Mouse (Mus musculus): ENCODE measurements around the gene Polr2a. TPM values are rescaled to one million over a fixed set of nuclear protein-coding genes. Genes with fewer than 3 reads are reported as not detected.
"Not testable (repeated sequence)": the region's sequence is repeated elsewhere in the genome, so short reads cannot be mapped to it uniquely, and the experiment has no call there.

Gene Polr2a
- total RNA-seq, 1 experiment from 2014 or later: 11.3 TPM

- ATAC-seq (replicated peaks in 1 of 2; ENCODE audit: insufficient read depth in 1 of 2, low FRiP score in 2 of 2, low TSS enrichment in 1 of 2, low read depth in 1 of 2, poor library complexity in 2 of 2, severe bottlenecking in 2 of 2): no peak
Measured at GRCm38 (mm10) chr11:69715929-69716328, 42.5 kb downstream of the Polr2a start.

GRCm38 (mm10) chr11:69715482-69715881 lies 43.0 kb downstream of the Polr2a start:
- no peak for ATAC-seq (replicated peaks in 1 of 2; ENCODE audit: insufficient read depth in 1 of 2, low FRiP score in 2 of 2, low TSS enrichment in 1 of 2, low read depth in 1 of 2, poor library complexity in 2 of 2, severe bottlenecking in 2 of 2)

DNA sequence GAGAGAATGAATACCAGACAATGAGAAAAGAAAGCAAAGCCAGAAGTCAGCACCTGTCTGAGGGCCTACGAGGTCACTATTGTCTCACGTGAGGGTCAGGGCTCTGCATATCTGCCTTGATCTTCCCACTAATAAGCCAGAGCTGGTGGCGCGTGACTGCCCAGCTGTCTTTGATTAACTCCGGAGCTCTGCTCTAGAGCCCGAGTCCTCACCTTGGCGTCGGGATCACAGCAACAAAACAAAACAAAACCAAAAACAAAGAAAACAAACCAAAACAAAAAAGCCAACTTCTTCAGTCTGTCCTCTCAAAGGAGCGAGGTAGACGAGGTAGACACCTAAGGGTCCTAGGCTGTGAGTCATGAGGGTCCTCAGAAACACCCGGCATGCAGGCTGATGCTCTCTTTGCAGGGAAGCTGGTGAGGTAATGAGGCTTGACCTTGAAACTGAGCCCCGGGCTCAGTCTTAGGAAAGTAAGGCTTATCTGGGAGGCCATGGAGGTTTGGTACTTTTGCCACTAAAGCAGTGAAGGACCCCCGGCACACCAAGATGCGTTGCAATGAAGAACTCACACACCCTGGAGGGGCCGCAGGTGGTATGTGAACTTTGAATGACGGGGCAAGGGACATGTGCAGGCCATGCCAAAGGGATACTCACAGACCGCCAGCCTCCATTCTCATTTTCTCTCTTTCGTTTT lies 43.7 kb downstream of the Polr2a start:
- no peak for ATAC-seq (replicated peaks in 1 of 2; ENCODE audit: insufficient read depth in 1 of 2, low FRiP score in 2 of 2, low TSS enrichment in 1 of 2, low read depth in 1 of 2, poor library complexity in 2 of 2, severe bottlenecking in 2 of 2)

DNA sequence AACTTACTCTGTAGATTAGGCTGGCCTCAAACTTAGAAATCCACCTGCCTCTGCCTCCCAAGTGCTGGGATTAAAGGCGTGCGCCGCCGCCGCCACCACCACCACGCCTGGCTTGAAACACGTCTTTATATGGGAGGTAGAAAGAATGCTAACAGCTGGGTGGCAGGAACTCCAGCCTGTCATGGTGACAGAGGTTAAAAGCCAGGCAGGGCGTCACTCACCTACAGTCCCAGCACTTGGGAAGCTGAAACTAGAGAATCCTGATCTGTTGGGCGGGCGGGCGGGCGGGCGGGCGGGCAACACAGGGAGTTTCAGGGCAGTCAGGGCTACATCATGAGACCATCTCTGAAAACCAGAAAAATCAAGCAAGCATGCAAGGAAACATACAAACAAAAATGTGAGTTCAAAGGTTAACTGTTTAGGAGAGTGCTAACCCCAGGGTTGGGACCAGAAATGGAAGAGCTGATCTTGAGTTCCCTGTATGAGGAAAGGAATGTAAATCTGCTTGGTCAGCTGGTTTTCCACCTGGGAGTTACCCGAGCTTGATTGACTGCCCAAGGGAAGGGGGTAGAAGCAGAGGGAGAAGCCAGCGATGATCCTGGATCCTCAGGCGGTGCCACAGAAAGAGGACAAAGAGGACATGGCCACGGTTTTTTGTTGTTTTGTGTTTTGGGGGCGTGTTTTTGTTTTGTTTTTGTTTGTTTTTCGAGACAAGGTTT lies 45.3 kb downstream of the Polr2a start:
- ATAC-seq (replicated peaks in 1 of 2; ENCODE audit: insufficient read depth in 1 of 2, low FRiP score in 2 of 2, low TSS enrichment in 1 of 2, low read depth in 1 of 2, poor library complexity in 2 of 2, severe bottlenecking in 2 of 2): no peak

GRCm38 (mm10) chr11:69711082-69711481 lies 47.4 kb downstream of the Polr2a start:
- ATAC-seq (replicated peaks in 1 of 2; ENCODE audit: insufficient read depth in 1 of 2, low FRiP score in 2 of 2, low TSS enrichment in 1 of 2, low read depth in 1 of 2, poor library complexity in 2 of 2, severe bottlenecking in 2 of 2): no peak

DNA sequence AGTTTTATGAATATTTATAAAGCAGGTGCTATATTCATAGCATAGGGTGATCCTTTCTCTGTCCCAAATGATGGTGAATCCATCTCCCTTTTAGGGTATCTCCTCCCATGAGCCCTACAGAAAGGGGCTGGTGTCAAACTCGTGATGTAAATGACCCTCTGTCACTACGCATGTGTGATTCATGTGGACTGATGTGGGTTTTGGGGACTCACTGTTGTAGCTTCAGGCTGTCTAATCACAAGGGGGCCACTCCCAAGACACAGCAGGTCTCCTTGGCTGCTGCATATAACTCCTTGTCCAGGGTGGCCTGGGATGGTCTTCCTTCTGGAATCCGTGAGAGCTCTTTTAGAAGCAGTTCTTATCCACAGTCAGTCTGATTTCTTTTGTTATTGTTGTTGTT lies 48.0 kb downstream of the Polr2a start:
- no peak for ATAC-seq (replicated peaks in 1 of 2; ENCODE audit: insufficient read depth in 1 of 2, low FRiP score in 2 of 2, low TSS enrichment in 1 of 2, low read depth in 1 of 2, poor library complexity in 2 of 2, severe bottlenecking in 2 of 2)

- no peak for ATAC-seq (replicated peaks in 1 of 2; ENCODE audit: insufficient read depth in 1 of 2, low FRiP score in 2 of 2, low TSS enrichment in 1 of 2, low read depth in 1 of 2, poor library complexity in 2 of 2, severe bottlenecking in 2 of 2)
Measured at GRCm38 (mm10) chr11:69709554-69710446, 48.6 kb downstream of the Polr2a start.

DNA sequence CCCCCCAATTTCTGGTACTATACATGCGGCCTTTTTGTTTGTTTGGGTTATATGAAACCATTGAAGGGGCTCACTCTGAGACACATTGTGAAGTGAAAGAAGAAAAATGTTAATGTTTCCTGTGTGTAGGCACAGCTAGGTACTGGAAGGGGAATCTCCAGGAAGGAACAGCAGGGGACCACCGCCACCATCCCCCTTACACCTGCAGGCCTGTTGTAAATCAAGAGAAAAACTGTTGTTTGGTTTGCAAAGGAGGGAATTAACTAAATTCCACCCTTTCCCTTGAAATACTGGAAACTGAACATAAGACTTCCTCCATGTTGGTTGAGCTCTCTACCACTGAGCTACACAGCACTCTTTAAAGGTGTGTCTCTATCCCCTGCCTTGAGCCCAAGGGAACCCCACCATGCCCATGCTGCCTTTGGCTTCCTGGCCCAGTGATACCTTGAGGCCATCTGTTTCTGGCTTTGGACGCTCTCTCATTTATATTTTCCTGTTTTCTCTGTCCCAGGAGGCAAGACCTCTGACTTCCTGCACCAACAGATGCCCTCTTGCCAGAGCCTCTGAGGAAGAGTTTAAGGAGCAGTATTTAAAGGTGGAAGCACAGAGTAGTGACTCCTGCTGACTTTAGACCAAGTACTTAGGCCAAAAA lies 49.7 kb downstream of the Polr2a start:
- no peak for ATAC-seq (replicated peaks in 1 of 2; ENCODE audit: insufficient read depth in 1 of 2, low FRiP score in 2 of 2, low TSS enrichment in 1 of 2, low read depth in 1 of 2, poor library complexity in 2 of 2, severe bottlenecking in 2 of 2)

DNA sequence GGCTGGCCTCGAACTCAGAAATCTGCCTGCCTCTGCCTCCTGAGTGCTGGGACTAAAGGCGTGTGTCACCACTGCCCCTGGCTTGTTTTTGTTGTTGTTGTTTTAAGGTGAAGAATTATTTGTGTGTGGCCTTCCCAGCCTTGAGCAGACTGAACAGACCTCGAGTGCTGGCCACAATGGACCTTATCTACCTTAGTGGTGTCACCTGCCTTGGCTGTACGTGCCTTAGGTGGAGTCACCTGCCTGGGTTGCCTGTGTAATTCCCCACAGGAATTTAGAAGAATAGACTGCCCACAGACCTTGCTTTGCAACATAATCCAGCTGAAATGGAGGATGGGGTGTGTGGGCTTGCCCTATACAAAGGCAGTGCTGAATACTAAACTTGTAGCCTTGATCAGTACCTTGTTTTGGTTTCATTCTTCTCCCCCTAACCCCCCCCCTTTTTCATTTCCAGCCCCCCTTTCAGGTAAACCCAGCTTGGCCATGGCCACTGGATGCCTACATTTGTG lies 50.5 kb downstream of the Polr2a start:
- ATAC-seq (replicated peaks in 1 of 2; ENCODE audit: insufficient read depth in 1 of 2, low FRiP score in 2 of 2, low TSS enrichment in 1 of 2, low read depth in 1 of 2, poor library complexity in 2 of 2, severe bottlenecking in 2 of 2): no peak

GRCm38 (mm10) chr11:69707480-69707847 lies 51.0 kb downstream of the Polr2a start:
- ATAC-seq (replicated peaks in 1 of 2; ENCODE audit: insufficient read depth in 1 of 2, low FRiP score in 2 of 2, low TSS enrichment in 1 of 2, low read depth in 1 of 2, poor library complexity in 2 of 2, severe bottlenecking in 2 of 2): no peak

GRCm38 (mm10) chr11:69706775-69707479 lies 51.5 kb downstream of the Polr2a start:
- no peak for ATAC-seq (replicated peaks in 1 of 2; ENCODE audit: insufficient read depth in 1 of 2, low FRiP score in 2 of 2, low TSS enrichment in 1 of 2, low read depth in 1 of 2, poor library complexity in 2 of 2, severe bottlenecking in 2 of 2)

DNA sequence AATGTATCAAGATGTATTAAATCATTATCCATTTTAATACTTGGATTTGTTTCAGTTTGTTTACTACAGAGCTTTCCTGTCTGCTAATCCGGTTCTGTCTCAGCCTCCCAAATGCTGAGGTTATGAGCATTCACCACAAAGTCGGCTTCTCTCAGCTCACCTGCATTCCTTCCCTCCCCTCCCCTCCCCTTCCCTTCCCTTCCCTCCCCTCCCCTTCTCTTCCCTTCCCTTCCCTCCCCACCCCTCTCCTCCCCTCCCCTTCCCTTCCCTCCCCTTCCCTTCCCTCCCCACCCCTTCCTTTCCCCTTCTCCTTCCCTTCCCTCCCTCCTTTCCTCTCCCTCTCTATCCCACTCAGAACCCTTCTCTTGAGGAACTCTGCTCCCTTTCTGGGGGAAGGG lies 53.8 kb downstream of the Polr2a start:
- no peak for ATAC-seq (replicated peaks in 1 of 2; ENCODE audit: insufficient read depth in 1 of 2, low FRiP score in 2 of 2, low TSS enrichment in 1 of 2, low read depth in 1 of 2, poor library complexity in 2 of 2, severe bottlenecking in 2 of 2)

GRCm38 (mm10) chr11:69703814-69704612 lies 54.4 kb downstream of the Polr2a start:
- ATAC-seq (replicated peaks in 1 of 2; ENCODE audit: insufficient read depth in 1 of 2, low FRiP score in 2 of 2, low TSS enrichment in 1 of 2, low read depth in 1 of 2, poor library complexity in 2 of 2, severe bottlenecking in 2 of 2): no peak

DNA sequence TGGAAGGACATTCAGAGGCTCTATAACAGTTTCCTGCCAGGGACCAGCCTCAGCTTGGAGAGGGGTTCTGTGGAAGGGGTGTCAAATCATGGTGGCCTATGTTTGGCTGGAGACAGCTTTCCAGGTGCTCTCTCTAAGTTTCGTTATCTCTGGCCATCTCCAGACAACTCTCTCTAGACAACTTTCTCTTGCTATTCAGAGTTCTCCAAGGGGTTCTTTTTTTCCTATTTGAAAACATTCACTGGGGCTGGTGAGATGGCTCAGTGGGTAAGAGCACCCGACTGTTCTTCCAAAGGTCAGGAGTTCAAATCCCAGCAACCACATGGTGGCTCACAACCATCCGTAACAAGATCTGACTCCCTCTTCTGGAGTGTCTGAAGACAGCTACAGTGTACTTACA lies 55.1 kb downstream of the Polr2a start:
- ATAC-seq (replicated peaks in 1 of 2; ENCODE audit: insufficient read depth in 1 of 2, low FRiP score in 2 of 2, low TSS enrichment in 1 of 2, low read depth in 1 of 2, poor library complexity in 2 of 2, severe bottlenecking in 2 of 2): not testable (repeated sequence)

DNA sequence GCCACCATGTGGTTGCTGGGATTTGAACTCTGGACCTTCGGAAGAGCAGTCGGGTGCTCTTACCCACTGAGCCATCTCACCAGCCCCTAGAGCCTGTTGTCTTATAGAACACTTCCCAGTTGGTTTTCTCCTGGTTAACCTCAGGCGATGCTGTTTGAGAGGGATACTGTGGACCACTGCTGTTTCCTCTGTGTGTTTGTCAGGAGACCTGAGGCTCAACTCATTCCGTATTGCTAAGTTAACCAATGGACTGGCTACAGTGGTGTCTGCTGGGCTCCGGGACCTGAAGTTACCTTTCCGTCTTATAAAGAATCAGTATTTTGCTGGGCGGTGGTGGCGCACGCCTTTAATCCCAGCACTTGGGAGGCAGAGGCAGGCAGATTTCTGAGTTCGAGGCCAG lies 55.6 kb downstream of the Polr2a start:
- ATAC-seq (replicated peaks in 1 of 2; ENCODE audit: insufficient read depth in 1 of 2, low FRiP score in 2 of 2, low TSS enrichment in 1 of 2, low read depth in 1 of 2, poor library complexity in 2 of 2, severe bottlenecking in 2 of 2): not testable (repeated sequence)

DNA sequence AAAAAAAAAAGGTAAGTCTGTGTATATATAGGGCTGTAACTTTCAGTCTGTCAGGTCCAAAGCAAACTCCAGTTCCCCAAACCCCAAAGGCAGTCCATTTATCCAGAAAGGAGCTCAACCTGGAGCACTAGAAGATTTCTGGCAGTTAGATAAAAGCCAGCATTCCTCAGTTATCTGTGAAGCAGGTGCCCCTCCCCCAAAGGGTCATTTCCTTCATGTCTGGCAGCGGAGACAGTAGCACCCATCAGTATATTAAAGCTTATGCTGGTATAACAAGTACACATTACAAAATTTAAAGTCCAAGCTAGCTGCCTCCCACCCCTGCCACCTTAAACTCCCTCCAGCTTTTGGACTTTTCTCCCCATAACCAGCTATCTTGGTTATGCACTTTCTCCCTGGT lies 58.8 kb downstream of the Polr2a start:
- no peak for ATAC-seq (replicated peaks in 1 of 2; ENCODE audit: insufficient read depth in 1 of 2, low FRiP score in 2 of 2, low TSS enrichment in 1 of 2, low read depth in 1 of 2, poor library complexity in 2 of 2, severe bottlenecking in 2 of 2)

All from hematopoietic stem cell, adult 5-6 weeks (primary cell).